Mouse (Mus musculus) MEL (cell line): ENCODE results near the gene Esrra.

Experiments
- CHD1 ChIP-seq: IDR thresholded peaks from 2 replicates; pipeline ENCODE4 v1.6.1; 2012; ENCODE audit warnings: low read depth, mild to moderate bottlenecking, inconsistent platforms, low read length, improper control_type of control experiment
- CTCF ChIP-seq, 3 experiments: IDR thresholded peaks in 2 of 3; conservative IDR thresholded peaks in 1 of 3; 2 replicates each; pipeline ENCODE4 v1.5.1; 2011 to 2012; ENCODE audit warnings: low read length in 3 of 3, low read depth in 2 of 3, mild to moderate bottlenecking in 2 of 3, improper control_type of control experiment in 1 of 3, inconsistent platforms in 1 of 3, mixed read lengths in 1 of 3, moderate library complexity in 1 of 3; ENCODE audit not compliant: control insufficient read depth in 1 of 3, insufficient read depth in 1 of 3, poor library complexity in 1 of 3, severe bottlenecking in 1 of 3
- EP300 ChIP-seq, 2 experiments: IDR thresholded peaks; 2 replicates each; pipeline ENCODE4 v1.6.1; 2011; ENCODE audit warnings: improper control_type of control experiment in 2 of 2, low read length in 2 of 2, low read depth in 1 of 2, mild to moderate bottlenecking in 1 of 2
- ETS1 ChIP-seq: IDR thresholded peaks from 2 replicates; pipeline ENCODE4 v1.6.1; 2012; ENCODE audit warnings: low read depth, mild to moderate bottlenecking, inconsistent platforms, low read length, improper control_type of control experiment, moderate library complexity
- GATA1 ChIP-seq: IDR thresholded peaks from 2 replicates; pipeline ENCODE4 v1.6.1; 2011; ENCODE audit warnings: low read depth, low read length, improper control_type of control experiment
- JUND ChIP-seq: IDR thresholded peaks from 2 replicates; pipeline ENCODE4 v1.6.1; 2011; ENCODE audit warnings: low read depth, mild to moderate bottlenecking, improper control_type of control experiment, low read length
- KAT2A ChIP-seq: conservative IDR thresholded peaks from 2 replicates; pipeline ENCODE4 v1.6.1; 2012; ENCODE audit warnings: low read depth, low read length, improper control_type of control experiment, inconsistent platforms
- MAX ChIP-seq: IDR thresholded peaks from 2 replicates; pipeline ENCODE4 v1.6.1; 2011; ENCODE audit warnings: low read length, improper control_type of control experiment
- MXI1 ChIP-seq: IDR thresholded peaks from 2 replicates; pipeline ENCODE4 v1.6.1; 2011; ENCODE audit warnings: mild to moderate bottlenecking, low read depth, low read length, improper control_type of control experiment
- POLR2A ChIP-seq, 2 experiments: IDR thresholded peaks; 2 replicates each; pipeline ENCODE4 v1.6.1; 2011 to 2012; ENCODE audit warnings: low read length in 2 of 2, mild to moderate bottlenecking in 2 of 2, control low read depth in 1 of 2, improper control_type of control experiment in 1 of 2, low read depth in 1 of 2, moderate library complexity in 1 of 2; ENCODE audit not compliant: control insufficient read depth in 1 of 2, insufficient read depth in 1 of 2, poor library complexity in 1 of 2
- RAD21 ChIP-seq: IDR thresholded peaks from 2 replicates; pipeline ENCODE4 v1.6.1; 2011; ENCODE audit warnings: mild to moderate bottlenecking, low read depth, low read length, improper control_type of control experiment
- TBP ChIP-seq: IDR thresholded peaks from 2 replicates; pipeline ENCODE4 v1.8.0; 2011; ENCODE audit warnings: low read depth, low read length, improper control_type of control experiment
- ZKSCAN1 ChIP-seq: IDR thresholded peaks from 2 replicates; pipeline ENCODE4 v1.6.1; 2012; ENCODE audit warnings: low read depth, mild to moderate bottlenecking, inconsistent platforms, low read length, improper control_type of control experiment, moderate library complexity

DNA sequence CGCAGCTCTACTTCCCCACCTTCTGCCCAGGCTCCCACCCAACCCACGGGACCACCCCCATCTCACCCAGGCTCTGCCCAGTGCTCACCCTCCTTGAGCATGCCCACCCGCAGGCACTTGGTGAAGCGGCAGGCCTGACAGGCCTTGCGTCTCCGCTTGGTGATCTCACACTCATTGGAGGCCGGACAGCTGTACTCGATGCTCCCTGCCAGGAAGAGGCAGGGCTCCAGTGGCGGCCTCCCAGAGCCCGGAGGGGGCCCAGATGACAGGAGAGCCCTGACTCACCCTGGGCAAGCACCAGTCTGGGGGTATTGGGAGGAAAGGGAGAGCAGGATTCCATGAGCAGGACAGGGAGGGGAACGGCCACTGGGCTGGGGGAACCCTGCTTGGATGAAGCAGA lies 7.6 kb downstream of the Esrra start:
- TF ChIP-seq POLR2A (IDR thresholded peaks at IDR 0.05; ENCODE audit: control insufficient read depth in 1 of 2, insufficient read depth in 1 of 2, low read depth in 1 of 2, low read length in 2 of 2, poor library complexity in 1 of 2) (no peak), EP300 (IDR thresholded peaks at IDR 0.05; ENCODE audit: low read depth in 1 of 2, low read length in 2 of 2) (no peak), CTCF (IDR thresholded peaks at IDR 0.05 in 2 of 3, conservative IDR thresholded peaks at IDR 0.05 in 1 of 3; ENCODE audit: control insufficient read depth in 1 of 3, insufficient read depth in 1 of 3, low read depth in 2 of 3, low read length in 3 of 3, poor library complexity in 1 of 3, severe bottlenecking in 1 of 3) (no peak), TBP (no peak), KAT2A (no peak), ETS1 (no peak), RAD21 (no peak), MAX (no peak), JUND (no peak), MXI1 (no peak), GATA1 (no peak), CHD1 (no peak), ZKSCAN1 (no peak)
